Mouse (Mus musculus) E14TG2a.4 (cell line): ENCODE data around the gene Pdpk1.

Experiments
- CTCF ChIP-seq: conservative IDR thresholded peaks from 2 replicates; pipeline ENCODE4 v1.5.1; 2014; ENCODE audit warnings: low read length
- POU5F1 ChIP-seq: IDR thresholded peaks from 2 replicates; pipeline ENCODE4 v1.6.1; 2014; ENCODE audit warnings: low read length, borderline replicate concordance

GRCm38 (mm10) chr17:24072919-24073696, 77.6 kb downstream of the Pdpk1 start, which contains the start of gene Kctd5:
- TF ChIP-seq CTCF (no peak), POU5F1 (peak; percentile 45; the same call in 1 of the 2 replicates)
